Mouse (Mus musculus) adrenal gland, adult 2 months (tissue): ENCODE measurements at regions not wholly inside any gene's neighbourhood (a gene's known extent, or its start where the extent isn't known, plus 50 kb on each side); places are given as distances from the start of the nearest gene placed in this dataset.

ENCODE experiments used
- DNase-seq: peaks from one replicate; pipeline ENCODE4 v3.0.0; 2021

- DNase-seq: no peak
Observed at GRCm38 (mm10) chr1:56453756-56454155, 183.5 kb downstream of the Hsfy2 start.

- DNase-seq: no peak
Observed at GRCm38 (mm10) chr1:56442835-56443234, 194.4 kb downstream of the Hsfy2 start.

GRCm38 (mm10) chr1:56406786-56407185, 230.4 kb downstream of the Hsfy2 start:
- no peak for DNase-seq

- DNase-seq: no peak
Observed at GRCm38 (mm10) chr1:56403351-56403750, 233.9 kb downstream of the Hsfy2 start.

GRCm38 (mm10) chr1:56395832-56396231, 241.4 kb downstream of the Hsfy2 start:
- no peak for DNase-seq

GRCm38 (mm10) chr1:56387086-56387485, 250.1 kb downstream of the Hsfy2 start:
- no peak for DNase-seq

- DNase-seq: no peak
Observed at GRCm38 (mm10) chr1:56366319-56366718, 270.9 kb downstream of the Hsfy2 start.

- no peak for DNase-seq
Observed at GRCm38 (mm10) chr1:56360857-56361256, 276.4 kb downstream of the Hsfy2 start.

GRCm38 (mm10) chr1:56346638-56347037, 290.6 kb downstream of the Hsfy2 start:
- DNase-seq: no peak

- no peak for DNase-seq
Observed at GRCm38 (mm10) chr1:56344952-56345351, 292.3 kb downstream of the Hsfy2 start.

GRCm38 (mm10) chr1:56327381-56327780, 309.9 kb downstream of the Hsfy2 start:
- no peak for DNase-seq

- DNase-seq: no peak
Observed at GRCm38 (mm10) chr1:56308586-56308985, 328.6 kb downstream of the Hsfy2 start.

GRCm38 (mm10) chr1:56294391-56294790, 342.8 kb downstream of the Hsfy2 start:
- DNase-seq: no peak

- DNase-seq: no peak
Observed at GRCm38 (mm10) chr1:56289748-56290147, 347.5 kb downstream of the Hsfy2 start.

- peak; percentile 1 for DNase-seq
Observed at GRCm38 (mm10) chr1:56286386-56287045, 350.7 kb downstream of the Hsfy2 start.

- no peak for DNase-seq
Observed at GRCm38 (mm10) chr1:56261708-56262107, 375.5 kb downstream of the Hsfy2 start.

GRCm38 (mm10) chr1:56260759-56261158, 376.5 kb downstream of the Hsfy2 start:
- DNase-seq: no peak

- no peak for DNase-seq
Observed at GRCm38 (mm10) chr1:56256839-56257490, 380.3 kb downstream of the Hsfy2 start.

- DNase-seq: no peak
Observed at GRCm38 (mm10) chr1:56239686-56240085, 397.5 kb downstream of the Hsfy2 start.

GRCm38 (mm10) chr1:56226314-56227008, 410.8 kb downstream of the Hsfy2 start:
- no peak for DNase-seq

GRCm38 (mm10) chr1:56219700-56220099, 417.5 kb downstream of the Hsfy2 start:
- no peak for DNase-seq

GRCm38 (mm10) chr1:56210712-56211371, 426.4 kb downstream of the Hsfy2 start:
- DNase-seq: no peak
